Mouse (Mus musculus): ENCODE results near the gene Snapc2.

Gene Snapc2

DNA sequence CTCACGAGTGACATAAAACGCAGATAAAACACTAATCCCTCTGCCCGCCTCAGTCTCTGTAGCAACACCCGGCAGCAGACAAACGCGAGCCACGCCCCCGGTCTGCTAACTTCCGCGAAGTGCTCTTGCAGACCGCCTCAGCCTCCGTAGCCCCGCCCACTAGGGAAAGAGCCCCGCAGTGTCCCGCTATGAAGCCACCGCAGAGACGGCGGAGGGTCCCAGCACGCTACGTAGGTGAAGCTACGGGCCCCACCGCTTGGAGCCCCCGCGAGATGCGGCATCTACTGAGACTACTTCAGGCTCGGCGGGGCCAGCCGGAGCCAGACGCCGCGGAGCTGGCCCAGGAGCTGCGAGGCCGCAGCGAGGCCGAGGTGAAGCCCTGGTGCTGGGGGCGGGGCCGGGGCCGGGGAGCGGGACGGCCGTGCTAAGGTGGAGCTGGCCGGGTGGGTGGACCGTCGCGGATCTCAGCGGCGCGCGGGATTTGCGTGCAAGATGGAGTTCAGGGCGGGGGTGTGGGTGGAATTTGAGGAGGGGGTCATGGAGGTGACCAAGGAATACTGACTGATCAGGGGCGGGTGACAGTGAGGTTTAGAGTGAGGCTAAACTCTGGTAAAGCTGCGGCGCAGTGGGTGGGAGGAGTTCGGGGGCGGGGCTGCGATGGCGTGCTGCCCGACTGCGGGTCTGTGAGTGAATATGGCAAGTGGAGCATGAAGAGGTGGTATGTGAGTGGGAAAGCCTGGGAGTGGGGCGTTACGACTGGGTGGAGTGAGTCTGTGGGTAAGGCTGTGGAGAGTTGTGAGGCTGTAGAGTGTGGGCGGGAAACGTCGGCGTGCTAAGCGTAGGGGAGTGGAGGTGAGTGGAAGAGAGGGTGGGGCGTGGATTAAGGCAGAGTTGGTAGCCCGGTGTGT, at the start of gene Snapc2:
TSS of gene Snapc2 (plus strand) at position 147 of the 908 bp plus-strand sequence.
- DNase-seq: peak; percentile 94 to 96

DNA sequence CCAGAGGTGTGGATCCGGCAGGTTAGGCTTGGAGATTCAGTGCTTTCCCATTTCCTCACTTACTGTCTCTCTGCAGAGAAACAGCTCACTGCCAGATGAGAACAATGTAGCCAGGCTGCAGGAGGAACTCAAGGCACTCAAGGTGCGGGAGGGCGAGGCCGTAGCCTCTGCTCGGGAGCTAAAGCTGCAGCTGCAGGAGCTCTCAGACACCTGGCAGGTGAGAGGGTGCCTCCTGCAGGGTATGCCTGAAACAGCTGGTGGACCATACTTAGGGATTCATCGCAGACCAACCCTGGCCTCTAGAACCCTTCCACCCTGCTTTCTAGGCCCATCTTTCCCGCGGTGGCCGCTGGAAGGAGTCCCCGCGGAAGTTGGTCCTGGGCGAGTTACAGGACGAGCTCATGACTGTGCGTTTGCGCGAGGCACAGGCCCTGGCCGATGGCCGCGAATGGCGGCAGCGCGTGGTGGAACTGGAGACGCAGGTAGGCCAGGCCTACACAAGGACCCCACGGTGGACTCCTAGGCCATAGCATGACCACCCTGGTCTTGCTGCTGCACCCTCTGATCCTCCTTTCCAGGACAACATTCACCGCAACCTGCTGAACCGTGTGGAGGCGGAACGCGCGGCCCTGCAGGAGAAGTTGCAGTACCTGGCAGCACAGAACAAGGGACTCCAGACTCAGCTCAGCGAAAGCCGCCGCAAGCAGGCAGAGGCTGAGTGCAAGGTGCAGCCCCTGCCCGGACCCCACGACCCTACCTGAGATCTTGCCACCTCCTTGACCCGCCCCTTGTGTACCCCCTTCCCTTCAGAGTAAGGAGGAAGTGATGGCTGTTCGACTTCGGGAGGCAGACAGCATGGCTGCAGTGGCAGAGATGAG, 47.4 kb upstream of the Snapc2 start:
- DNase-seq: no peak

DNA sequence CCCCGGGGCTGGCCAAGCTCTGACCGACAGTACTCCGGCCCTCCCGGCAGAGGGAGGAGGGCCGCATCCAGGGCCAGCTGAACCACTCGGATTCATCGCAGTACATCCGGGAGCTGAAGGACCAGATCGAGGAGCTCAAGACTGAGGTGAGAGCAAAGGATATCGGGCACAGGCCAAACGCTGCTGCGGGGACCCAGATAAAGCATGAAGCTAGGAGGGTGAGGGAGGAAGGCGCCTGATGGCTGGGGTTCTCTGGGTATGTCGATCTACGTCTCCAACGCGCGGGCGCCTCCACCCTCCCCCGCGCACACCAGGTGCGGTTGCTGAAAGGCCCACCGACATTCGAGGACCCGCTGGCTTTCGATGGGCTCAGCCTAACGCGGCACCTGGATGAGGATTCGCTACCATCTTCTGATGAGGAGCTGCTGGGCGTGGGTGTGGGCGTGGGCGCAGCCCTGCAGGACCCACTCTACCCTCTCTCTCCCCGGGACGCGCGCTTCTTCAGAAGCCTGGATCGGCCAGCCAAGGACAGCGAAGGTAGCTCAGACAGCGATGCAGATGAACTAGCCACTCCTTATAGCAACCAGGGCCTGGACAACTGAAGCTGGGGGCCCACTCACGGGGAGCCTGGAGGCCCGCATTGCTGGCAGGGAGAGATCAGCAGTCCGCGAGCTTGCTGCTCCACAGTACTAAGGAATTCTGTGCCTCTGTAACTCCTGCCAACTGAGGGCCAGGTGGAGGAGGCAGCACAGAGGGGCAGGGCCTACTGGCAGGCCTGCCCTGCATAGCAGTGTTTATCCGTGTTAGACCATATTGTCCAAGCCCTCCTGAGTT, 46.5 kb upstream of the Snapc2 start:
- no peak for DNase-seq

DNA sequence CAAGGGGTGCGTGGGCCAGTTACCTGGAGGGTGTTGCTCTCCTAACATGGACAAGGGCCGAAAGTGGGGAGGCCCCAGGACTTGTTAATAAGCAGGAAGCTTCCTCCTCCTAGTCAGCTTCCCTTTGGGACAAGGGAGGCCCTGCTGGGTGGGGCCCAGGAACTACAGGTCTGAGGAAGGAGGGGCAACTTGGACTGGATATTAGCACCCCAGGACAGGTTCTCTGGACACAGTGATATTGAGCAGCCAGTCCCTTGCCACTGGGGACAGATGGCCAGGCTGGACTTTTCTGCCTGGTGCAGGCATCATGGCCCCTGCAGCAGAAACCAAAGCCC, 45.9 kb upstream of the Snapc2 start:
- DNase-seq: no peak

DNA sequence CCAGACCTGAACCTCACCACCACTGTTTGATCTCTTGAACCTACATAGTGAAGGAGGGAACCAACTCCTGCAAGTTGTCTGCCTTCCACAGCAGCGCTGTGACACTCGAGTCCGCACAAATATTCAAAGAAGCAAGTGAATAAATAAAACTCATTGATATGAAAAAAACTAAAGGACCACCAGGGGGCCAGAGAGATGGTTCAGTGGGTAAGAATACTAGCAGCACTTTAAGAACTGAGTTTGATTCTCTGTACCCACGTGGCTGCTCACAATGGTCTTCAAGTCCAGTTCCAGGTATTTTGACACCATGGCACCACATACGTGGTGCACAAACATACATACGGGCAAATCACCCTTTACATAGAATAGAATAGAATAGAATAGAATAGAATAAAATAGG, 41.8 kb upstream of the Snapc2 start:
- no peak for DNase-seq

DNA sequence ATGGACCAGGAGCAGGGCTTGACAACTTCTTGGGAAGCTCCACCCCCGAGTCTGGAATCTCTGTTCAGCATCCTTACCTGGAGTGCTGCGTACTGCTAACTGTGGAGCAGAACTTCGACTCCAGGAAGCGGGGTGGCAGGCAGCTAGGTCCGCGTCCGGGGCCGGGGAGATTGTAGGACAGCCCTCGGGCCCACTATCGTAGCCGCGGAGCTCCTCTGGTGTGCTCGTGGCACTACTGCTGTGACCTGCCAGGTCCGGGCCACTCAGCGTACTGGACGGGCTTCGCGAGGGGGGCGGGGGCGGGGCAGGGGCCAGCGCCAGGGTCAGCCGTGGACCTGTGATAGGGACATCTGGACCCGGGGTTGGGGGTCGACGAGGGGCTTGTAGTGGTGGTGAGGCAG, 40.1 kb upstream of the Snapc2 start:
- no peak for DNase-seq

DNA sequence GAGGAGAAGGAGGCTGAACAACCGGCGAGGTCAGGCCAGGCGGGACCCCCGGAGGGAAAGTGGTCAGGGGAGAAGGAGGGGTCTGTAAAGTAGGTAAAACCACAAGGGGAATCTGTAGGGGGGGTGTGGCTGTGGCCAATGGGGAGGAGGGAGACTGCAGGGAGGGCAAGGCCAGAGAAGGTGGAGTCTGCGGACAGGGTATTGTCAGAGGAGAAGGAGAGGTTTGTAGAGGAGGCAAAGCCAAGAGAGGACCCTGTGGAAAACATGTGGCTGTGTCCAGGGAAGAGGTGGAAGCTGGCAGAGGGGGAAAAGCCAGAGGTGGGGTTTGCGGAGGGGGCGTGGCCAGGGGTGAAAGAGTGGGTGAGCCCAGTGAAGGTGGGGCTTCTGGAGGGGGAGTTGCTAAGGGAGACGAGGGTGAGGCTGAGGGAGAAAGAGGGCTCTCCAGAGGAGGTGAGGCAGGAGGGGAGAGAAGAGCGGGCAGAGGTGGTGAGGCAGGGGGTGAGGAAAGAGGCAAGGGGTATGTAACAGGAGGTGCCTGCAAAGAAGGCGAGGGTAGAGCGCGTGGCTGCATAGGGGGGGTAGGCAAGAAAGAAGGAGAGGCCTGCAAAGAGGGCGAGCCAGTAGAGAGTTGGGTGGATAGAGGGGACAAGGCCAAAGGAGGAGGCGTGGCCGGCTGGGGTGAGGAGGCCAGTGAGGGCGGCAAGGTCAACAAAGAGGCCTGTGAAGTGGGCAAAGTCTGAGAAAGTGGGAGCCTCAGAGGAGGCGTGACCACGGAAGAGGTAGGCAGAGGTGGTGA, 39.5 kb upstream of the Snapc2 start:
- peak; percentile 26 to 34 for DNase-seq

DNA sequence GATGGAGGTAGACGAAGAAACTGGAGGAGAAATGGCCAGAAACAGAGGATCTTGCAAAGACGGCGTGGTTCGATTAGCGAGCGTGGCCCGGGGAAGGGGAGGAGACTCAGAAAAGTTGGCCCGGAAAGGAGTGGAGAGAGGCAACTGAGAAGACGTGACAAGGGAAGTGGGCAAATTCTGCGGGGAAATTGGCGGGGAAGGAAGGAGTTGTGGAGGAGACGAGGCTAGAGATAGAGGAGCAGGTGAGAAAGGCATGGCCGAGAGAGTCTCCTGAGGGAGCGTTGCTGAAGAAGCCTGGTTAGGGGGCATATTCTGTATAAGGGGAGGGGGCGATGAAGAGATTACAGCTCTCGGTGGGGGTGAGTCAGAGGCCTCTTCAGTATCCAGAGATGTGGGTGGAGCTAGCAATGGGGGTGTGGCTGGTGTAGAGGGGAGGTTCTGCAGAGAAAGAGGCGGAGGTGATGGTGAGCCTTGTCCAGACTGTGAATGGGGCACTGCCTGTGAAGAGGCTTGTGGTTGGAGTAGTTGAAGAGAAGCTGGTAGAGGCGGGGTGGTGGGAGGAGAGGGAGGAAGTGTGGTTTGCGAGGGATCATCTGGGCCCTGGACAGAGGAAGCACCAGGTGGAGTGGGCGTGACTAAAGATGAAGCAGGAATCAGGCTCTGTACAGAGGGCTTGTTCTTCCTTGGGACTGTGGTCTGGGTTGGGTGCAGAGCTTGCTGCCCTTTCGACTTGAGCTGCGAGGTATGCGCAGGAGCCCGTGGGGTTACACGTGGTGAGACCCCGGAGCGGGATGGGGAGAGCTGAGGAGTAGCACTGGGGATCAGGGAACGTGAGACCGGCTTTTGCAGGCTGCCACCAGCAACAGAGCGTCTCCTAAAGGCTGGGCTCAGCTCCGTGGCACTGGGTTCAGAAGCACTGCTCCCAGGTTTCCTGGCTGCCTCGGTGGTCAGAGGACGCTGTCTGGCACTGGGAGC, 38.6 kb upstream of the Snapc2 start:
- peak; percentile 31 to 42 for DNase-seq

DNA sequence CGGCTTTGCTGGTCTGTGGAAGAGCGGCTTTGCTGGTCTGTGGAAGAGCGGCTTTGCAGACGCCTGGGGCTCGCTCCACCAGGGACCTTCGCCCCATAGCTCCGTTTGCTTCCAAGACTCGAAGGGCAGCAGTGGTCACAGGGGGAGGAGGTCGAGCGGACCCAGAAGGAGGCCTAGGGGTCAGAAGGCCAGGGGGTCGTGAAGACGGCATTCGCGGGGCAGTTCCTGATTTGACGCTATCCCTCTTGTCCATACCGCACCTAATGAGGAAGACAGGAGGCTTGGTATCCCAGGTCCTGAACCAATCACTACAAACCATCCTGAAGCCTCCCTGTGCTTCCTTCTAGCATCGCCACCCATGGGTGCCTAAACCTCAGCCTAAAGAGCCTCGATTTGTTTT, 36.6 kb upstream of the Snapc2 start:
- DNase-seq: no peak

DNA sequence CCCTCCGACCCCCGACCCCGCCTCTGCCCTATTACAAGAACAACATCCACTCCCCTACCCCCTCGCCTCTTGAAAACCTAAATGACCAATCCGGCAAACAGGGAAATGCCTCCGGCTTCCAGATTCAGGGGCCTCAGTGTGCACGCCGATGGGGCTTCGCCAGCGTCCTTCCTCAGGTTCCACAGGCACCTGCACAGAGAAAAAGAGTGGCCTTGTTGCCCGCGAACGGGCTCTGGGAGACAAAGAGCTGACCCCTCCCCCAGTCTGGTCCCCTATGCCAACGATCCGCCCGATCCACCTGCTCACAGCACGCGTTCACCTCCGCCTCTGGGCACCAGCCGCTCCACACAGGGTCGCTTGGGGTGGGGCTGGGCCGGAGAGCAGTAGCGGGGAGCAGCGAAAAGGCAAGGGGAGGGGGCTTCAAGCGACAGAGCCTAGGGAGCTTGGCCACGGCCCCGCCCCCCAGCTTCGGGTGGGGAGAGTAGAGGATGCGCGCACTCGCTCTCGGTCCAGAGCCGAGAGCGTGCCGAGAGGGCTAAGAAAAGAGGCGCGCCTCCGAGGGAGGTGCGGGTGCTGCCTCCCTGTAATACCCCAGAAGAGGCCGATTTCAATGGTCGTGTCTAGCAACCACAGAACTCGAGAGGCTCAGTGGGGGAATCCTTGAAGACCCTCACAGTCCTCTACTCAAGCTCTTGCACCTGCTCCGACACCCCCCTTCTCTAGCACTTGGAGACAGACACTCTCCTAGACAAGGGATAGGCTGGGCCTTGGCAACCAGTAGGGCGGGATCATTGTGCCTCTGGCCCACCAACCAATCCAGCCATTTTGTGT, 35.9 kb upstream of the Snapc2 start, which contains the start of gene Prr36:
TSS of gene Prr36 (minus strand) at position 669 of the 831 bp plus-strand sequence.
- no peak for DNase-seq

DNA sequence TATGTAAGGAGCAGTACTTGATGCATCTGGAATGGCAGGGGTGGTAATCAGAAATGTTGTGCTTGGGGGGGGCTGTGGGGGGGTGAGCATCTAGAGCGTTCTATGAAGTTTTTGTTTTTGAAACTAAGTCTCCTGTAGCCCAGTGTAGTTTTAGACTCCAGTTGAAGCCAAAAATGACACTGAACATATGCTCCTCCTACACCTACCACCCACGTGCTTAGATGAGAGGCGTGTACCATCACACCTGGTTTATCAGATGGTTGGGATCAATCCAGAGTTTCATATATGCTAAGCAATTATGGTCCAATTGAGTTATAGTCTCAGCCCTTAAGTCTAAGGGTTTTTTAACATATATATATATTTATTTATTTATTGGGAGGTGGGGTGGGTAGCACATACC, 33.3 kb upstream of the Snapc2 start:
- DNase-seq: no peak

DNA sequence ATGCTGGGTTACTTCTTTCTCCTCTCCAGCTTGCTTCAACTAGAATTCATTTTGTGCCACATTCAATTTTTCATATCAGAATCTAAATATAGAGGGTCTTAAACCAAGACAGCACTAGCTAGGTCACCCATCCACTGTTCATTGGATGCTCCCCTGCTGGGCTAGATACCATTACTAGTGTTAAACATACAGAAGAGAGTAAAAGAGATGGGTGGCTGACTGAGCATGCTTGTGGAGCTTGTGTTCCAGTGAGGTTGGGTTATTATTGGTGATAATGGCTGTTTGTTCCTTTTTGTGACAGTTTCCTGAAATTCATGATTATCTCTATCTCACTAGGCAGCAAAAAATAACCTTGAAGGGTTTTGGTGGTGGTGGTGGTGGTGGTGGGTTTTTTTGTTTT, 30.8 kb upstream of the Snapc2 start:
- no peak for DNase-seq

DNA sequence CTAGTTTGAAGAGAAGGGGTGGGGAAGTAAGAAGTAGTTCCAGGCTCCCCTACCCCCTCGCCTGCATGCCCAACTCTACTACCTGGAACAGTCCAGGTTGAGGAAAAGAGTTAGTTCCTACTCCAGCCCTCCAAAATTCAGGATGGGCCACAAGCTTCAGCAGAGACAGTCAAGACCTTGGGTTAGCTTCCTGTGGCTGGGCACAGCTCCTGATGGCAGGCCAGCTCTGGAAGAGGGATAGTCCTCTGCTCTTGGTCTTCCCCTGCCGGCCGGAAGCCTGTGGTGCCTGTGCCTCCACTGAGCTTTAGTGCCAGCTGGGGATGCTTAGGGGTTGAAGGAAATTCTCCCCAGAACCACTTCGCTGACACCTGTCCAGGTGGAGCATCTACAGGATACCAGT, 26.6 kb upstream of the Snapc2 start:
- DNase-seq: no peak

DNA sequence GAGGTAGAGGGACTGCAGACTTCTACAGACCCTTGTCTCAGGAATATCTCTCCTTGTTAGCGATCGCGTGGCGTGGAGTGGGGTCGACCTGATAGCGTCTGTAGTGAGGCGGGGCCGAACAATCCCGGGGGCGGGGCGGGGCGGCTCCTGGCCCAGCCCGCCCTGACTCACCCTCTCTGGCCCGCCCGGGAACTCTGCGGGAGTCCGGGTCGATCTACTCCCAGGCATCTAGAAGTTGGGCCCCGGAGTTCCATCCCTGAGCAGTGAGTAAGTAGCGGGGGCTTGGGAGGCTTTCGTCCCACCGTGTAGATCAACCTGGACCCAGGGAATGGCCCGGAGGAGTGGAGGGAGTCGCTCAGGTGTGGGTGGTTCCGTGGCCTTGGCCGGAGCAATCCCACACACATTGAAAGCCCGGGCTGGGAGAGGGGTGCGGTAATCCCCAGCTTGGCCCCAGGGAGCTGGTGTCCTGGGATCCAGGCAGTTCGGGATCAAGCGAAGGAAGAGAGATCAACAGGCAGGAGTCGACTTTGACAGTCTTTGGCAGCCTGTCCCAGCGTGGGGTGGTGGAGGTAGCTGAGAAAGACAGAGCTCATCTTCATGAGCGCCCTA, 26.0 kb upstream of the Snapc2 start, which contains the start of gene Lrrc8e:
TSS of gene Lrrc8e (plus strand) at position 89 of the 609 bp plus-strand sequence.
- DNase-seq: no peak

DNA sequence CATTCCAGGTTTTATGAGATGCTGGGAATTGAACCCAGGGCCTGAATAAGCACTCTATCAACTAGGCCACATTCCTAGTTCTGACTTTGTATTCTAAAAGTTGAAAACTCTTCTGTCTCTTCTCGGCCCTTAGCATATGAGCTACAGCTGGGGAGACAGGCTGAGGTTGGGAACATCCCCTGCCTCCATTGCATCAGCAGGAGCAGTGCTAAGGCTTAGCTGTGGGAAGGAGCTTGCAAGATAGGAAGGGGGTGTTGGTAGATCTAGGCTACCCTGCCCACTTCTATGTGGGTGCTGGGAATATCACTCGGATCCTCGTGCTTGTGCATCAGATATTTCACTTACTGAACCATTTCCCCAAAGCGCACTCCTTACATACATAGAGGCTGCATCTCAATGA, 25.0 kb upstream of the Snapc2 start:
- DNase-seq: no peak

DNA sequence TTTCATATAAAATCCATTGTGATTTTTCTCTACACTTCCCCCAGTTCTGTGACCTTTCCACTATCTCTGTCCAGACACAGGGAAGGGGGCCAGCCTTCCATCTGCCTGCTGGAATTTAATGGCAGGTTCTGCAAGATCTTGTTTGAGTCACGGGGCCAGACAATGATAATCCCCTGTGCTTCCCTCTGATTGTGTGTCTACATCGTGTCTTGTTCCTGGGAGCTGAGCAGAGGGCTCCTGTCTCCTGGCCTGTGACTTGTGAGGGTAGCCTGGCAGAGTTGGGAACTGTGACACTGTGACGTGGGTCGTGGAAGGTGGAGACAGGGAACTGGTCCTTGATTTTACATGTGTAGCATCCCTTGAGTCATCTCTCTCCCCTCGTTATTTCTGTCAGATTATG, 23.1 kb upstream of the Snapc2 start:
- DNase-seq: no peak

DNA sequence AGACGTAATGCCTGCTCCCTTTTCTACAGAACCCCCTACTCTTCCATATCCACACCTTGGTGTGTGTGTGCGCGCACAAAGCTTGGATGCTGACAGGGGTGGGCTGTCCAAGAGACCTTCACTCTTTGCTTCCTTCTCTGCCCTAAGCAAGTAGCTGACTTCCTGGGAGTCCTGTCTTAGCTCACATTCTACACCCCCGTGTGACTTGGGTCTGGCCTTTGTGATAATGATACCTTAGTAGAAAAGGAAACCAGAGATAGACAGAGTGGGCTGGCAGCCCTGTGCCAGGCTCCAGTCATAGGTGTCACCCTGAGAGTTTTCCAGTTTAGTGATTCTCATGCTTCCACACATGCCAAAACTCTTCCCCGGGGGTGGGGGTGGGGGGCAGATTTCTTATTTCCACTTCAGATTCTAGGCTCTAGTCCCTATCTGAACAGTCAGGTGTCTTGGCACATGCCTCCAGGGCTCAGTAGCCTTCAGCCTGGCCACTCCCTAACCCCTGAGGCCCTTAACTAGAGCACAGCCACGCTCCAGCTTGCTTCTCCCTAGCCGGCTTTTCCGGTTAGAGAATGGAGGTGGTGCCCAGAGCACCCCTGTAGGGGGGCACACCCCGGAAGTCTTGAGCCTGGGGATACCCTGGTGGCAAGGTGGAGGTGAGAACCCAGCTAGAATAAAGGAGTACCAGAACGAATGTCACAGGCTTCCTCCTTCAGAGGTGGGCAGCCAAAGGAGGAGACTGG, 22.1 kb upstream of the Snapc2 start:
- DNase-seq: no peak

DNA sequence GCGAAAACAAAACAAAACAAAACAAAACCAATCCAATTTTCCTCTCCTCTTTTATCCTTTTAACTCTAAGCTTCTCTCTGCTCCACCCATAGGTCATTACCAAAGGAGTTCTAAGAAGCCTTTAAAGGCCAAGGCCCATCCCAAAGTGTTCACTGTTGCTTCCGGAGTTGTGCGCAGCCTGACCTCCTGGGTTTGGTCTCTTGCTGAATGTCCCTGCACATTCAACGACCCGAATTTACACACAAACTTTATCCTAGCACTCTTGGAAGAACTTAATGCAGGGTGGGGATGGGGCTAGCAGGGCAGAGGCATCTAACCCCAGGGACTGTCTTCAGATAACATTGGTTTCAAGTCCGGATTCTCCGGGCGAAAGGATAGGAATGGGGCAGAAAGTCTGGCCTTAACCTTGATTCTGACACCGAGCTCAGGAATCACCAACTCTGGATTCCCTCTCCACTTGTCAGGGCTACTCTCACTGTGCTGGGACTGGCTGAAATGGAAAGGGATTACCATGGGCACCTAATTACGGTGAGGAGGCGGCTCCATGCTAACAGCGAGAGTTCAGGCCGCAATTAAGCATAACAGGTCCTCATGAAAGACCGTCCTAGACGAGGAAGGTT, 15.0 kb upstream of the Snapc2 start:
- peak in 1 of 2 experiments; percentile 46 for DNase-seq

All from kidney, adult 8-10 months (tissue).